Mouse (Mus musculus): ENCODE results near the gene Slc38a3.

Slc38a3 gene

GRCm38 (mm10) chr9:107695441-107696105, 26.2 kb upstream of the Slc38a3 start:
- DNase-seq (ENCODE audit: low spot score in 2 of 2), result no peak

GRCm38 (mm10) chr9:107694627-107695026, 25.3 kb upstream of the Slc38a3 start:
- no peak for DNase-seq (ENCODE audit: low spot score in 2 of 2)

GRCm38 (mm10) chr9:107693433-107693987, 24.2 kb upstream of the Slc38a3 start:
- DNase-seq (ENCODE audit: low spot score in 2 of 2), result no peak

DNA sequence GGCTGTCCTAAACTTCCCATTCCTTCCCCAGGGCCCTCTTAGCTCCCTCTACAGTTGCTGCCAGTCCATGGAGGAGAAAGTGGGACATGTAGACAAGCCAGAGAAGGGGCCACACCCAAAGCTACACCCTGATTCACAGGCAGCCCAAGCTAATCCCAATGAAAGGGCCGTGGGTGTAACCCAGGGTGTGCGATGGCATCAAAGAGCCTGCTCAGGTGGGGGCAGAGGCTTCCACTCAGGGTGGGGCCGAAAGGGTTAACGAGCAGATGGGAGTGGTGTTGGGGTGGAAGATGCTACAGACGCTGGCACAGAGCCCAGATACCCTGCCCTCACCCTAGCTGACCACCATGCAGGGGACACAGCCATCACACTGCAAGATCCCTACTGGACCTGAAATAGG, 23.5 kb upstream of the Slc38a3 start:
- no peak for DNase-seq (ENCODE audit: low spot score in 2 of 2)

GRCm38 (mm10) chr9:107690391-107690790, 21.1 kb upstream of the Slc38a3 start:
- DNase-seq (ENCODE audit: low spot score in 2 of 2), result no peak

DNA sequence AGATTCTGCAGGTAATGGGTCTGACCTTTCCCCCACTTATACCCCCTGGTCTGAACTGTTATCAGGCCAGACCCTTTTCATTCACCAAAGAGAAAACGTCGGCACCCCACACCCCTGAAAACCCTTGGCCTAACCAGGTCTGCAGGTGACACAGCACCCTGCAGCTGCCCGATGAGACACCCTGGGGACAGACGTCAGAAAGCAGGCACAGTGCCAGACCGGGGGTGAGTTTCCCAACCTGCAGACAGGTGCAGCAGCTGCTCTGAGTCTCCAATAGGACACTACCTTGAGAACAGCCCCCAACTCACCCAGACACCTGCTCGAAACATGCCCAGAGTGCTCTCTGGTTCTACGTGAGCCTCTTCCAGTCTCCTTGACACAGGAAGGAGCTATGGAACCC, 19.6 kb upstream of the Slc38a3 start:
- no peak for DNase-seq (ENCODE audit: low spot score in 2 of 2)

- DNase-seq (ENCODE audit: low spot score in 2 of 2), result no peak
Measured at GRCm38 (mm10) chr9:107688415-107688814, 19.1 kb upstream of the Slc38a3 start.

GRCm38 (mm10) chr9:107685231-107685981, 16.1 kb upstream of the Slc38a3 start:
- peak; percentile 73 to 76 for DNase-seq (ENCODE audit: low spot score in 2 of 2)

DNA sequence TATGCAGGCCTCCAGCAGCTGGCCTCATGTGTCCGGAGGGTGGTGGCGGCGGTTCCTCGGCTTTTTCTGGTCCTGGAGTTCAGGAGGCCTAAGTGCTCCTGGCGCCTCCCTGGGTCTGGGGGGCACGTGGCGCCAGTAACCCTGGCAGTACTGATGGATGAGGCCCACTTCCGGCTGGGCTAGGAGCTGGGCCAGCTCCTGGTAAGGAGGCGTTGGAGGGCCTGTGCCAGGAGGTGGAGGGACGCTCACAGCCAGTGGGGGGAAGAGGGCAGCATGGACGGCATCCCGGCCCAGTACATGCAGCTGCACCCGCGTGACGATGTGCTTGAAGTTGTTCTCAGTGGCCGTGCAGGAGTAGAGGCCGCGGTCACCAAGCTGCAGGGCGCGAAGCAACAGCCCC, 13.1 kb upstream of the Slc38a3 start:
- DNase-seq (ENCODE audit: low spot score in 2 of 2), result no peak

DNA sequence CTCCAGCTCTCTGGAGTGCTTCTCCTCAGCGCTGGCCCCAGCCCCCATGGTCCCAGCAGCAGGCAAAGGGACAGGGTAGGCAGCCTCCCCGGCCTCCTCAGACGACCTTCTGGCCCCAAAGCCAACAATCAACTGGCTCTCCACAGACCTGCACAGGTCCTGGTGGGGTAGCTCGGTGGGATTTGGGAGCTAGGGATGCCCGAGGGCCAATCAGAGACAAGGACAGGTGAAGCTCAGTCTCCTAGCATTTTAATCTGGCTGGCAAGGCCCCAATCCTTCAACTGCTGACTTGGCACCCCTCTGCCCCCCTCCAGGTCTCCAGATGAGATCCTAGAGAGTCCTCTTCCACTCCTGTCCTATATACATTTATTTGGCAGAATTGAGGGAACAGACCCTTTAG, 10.2 kb upstream of the Slc38a3 start, which contains the start of gene Gnat1:
Gnat1 (minus strand) TSS at position 212 of the 400 bp plus-strand sequence.
- DNase-seq (ENCODE audit: low spot score in 2 of 2), result no peak

DNA sequence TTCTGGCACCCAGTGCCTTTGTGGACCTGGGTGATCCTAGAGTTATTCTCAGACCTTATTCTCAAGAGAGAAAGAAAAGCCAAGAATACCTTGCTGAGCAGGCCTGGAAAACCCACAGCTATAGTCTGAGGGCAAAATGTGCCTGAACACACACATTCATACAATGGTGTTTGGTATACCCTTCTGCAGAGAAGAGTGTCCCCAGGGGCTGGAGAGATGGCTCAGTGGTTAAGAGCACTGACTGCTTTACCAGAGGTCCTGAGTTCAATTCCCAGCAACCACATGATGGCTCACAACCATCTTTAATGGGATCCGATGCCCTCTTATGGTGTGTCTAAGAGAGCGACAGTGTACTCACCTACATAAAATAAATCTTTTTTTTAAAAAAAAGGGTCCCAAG, 9.5 kb upstream of the Slc38a3 start:
- no peak for DNase-seq (ENCODE audit: low spot score in 2 of 2)

GRCm38 (mm10) chr9:107677819-107678526, 8.6 kb upstream of the Slc38a3 start:
- DNase-seq (ENCODE audit: low spot score in 2 of 2), result peak; percentile 81 to 84

GRCm38 (mm10) chr9:107677091-107677784, 7.9 kb upstream of the Slc38a3 start:
- DNase-seq (ENCODE audit: low spot score in 2 of 2), result no peak

DNA sequence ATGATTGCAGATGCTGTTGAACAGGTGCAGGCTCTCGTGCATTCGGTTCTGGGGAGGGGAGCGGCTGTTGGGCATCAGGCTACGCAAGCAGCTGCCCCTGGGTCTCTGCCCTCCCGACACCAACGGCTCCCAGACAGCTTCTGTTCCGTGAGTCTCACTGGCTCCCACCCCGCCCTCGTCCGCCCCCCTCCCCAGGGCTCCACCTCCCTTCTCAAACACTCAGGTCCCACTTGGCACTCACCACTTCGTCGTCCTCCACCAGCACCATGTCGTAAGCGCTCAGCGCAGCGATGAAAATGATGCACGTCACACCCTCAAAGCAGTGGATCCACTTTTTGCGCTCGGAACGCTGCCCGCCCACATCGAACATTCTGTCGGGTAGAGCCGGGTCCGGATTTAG, 7.0 kb upstream of the Slc38a3 start:
- DNase-seq (ENCODE audit: low spot score in 2 of 2), result peak in 1 of 2 experiments; percentile 55

DNA sequence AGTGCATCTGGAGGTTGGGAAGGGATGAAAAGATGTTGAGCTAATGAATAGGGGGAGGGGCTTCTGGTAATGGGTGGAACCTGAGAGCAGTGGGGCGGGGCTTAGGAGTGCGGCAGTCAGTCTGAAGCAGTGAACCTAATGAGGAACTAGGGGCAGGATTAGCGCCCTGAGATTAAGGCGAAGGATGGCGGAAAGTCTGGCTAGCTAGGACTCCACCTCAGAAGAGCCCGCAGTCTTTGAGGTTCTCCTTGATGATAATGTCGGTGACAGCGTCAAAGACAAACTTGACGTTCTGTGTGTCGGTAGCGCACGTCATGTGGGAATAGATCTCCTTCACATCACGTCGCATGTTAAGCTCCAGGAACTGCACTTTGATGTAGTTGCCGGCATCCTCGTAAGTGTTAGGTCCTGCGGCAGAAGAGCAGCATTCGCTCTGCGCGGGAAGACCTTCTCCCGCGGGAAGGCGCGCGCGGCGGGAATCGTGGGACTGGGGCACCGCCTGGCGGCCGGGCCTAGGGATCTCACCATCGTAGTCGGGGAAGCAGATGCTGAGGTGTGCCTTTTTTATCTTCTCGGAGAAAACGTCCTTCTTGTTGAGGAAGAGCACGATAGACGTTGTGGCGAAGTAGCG, 6.5 kb upstream of the Slc38a3 start:
- DNase-seq (ENCODE audit: low spot score in 2 of 2), result peak; percentile 70 to 85

- DNase-seq (ENCODE audit: low spot score in 2 of 2), result no peak
Measured at GRCm38 (mm10) chr9:107674609-107675429, 5.5 kb upstream of the Slc38a3 start.

DNA sequence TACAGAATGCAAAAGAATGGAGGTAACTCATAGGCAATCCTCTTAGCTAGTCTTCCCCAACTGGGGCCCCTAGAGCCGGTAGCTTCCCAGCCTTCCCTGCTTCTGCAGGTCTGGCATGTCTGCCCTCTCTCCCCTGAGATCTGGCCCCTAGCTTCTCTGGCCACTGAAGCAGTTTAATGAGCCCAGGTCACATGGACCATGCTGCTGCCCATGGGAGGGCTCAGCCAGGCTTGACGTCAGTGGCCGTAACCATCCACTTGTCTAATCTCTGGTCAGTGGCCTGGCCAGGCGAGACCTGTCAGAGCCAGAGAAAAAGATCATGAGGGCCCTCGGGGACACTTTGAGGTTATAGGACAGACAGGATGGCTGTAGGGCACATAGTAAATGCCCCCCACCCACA, 929 bp upstream of the Slc38a3 start:
- DNase-seq (ENCODE audit: low spot score in 2 of 2), result no peak

DNA sequence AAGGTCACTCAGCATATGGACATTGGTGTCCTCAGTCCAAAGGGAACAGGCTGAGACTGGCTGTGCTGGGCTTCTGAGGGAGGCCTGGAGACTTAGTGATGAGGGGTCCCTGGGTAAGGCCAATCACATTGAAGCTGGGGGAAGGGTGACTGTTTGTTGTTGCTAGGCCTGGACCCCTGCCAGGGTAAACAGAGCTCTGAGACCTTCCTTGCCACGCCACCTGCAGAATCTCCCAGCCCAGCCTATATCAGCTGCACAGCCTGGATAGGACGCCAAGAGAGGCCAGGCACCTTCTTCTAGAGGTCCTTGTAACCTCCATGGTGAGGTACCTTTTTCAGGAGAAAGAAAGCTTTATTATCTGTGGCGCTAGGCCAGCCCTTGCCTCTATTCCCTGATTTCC, 414 bp downstream of the Slc38a3 start:
- DNase-seq (ENCODE audit: low spot score in 2 of 2), result no peak

GRCm38 (mm10) chr9:107668011-107668410, 1.3 kb downstream of the Slc38a3 start:
- no peak for DNase-seq (ENCODE audit: low spot score in 2 of 2)

DNA sequence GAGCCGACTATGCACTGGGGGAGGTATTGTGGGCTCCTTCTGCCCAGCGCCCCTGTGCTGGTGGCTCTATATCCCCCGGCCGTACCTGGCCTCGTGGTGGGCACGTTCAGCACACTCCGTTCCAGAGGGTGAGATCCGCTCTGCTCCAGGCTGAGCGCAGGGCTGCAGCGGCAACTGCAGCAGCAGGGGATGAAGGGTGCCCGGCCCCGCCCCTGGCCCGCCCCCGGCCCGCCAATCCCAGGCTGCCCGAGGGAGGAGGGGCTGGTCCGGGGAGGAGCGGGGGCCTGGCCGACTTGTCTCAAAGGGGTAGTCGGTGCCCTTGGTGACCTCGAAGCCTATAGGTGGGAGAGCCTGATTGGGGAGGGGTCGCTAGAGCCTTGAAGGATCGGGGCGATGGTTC, 2.1 kb downstream of the Slc38a3 start:
- peak; percentile 62 to 66 for DNase-seq (ENCODE audit: low spot score in 2 of 2)

Measured in right cerebral cortex, postnatal 10 days (tissue).